Mouse (Mus musculus) frontal cortex, adult 2 months (tissue): ENCODE results near the gene Jak2. TPM values are rescaled to one million over a fixed set of nuclear protein-coding genes. Genes with fewer than 3 reads are reported as not detected.

Experiments used
- DNase-seq, 2 experiments: peaks; one replicate each; pipeline ENCODE4 v3.0.0; 2022; ENCODE audit warnings: low spot score in 1 of 2; ENCODE audit errors: extremely low spot score in 1 of 2
- polyA plus RNA-seq: library from polyadenylated mRNA; depleted of rRNA; stranded (reverse); fragments of >200 nt; gene quantifications from 2 replicates; pipeline ENCODE4 v1.2.3, GENCODE M21; 2012

Jak2 gene
- polyA plus RNA-seq, 1 experiment: 26.6 TPM

GRCm38 (mm10) chr19:29251958-29252801, 552 bp downstream of the Jak2 start:
- DNase-seq: peak in 1 of 2 experiments; percentile 60

GRCm38 (mm10) chr19:29252831-29253545, 1.4 kb downstream of the Jak2 start:
- peak in 1 of 2 experiments; percentile 36 for DNase-seq

- DNase-seq: peak; percentile 75 to 92
These were observed 2.1 kb downstream of the Jak2 start for GRCm38 (mm10) chr19:29253728-29254127.

GRCm38 (mm10) chr19:29254671-29255070, 3.0 kb downstream of the Jak2 start:
- DNase-seq: no peak

- DNase-seq: no peak
These were observed 3.8 kb downstream of the Jak2 start for GRCm38 (mm10) chr19:29255327-29256027.

GRCm38 (mm10) chr19:29261638-29262037, 10.0 kb downstream of the Jak2 start:
- no peak for DNase-seq

GRCm38 (mm10) chr19:29263492-29263891, 11.9 kb downstream of the Jak2 start:
- no peak for DNase-seq

- peak in 1 of 2 experiments; percentile 54 for DNase-seq
These were observed 13.9 kb downstream of the Jak2 start for GRCm38 (mm10) chr19:29265538-29265937.

- DNase-seq: no peak
These were observed 15.6 kb downstream of the Jak2 start for GRCm38 (mm10) chr19:29267075-29267868.

- DNase-seq: no peak
These were observed 17.2 kb downstream of the Jak2 start for GRCm38 (mm10) chr19:29268788-29269321.

GRCm38 (mm10) chr19:29270226-29270625, 18.6 kb downstream of the Jak2 start:
- DNase-seq: no peak

- peak; percentile 56 to 82 for DNase-seq
These were observed 19.5 kb downstream of the Jak2 start for GRCm38 (mm10) chr19:29271147-29271578.

- DNase-seq: no peak
These were observed 20.6 kb downstream of the Jak2 start for GRCm38 (mm10) chr19:29272011-29272809.

GRCm38 (mm10) chr19:29276414-29276813, 24.8 kb downstream of the Jak2 start:
- DNase-seq: no peak

- no peak for DNase-seq
These were observed 27.4 kb downstream of the Jak2 start for GRCm38 (mm10) chr19:29278944-29279587.

- peak in 1 of 2 experiments; percentile 54 for DNase-seq
These were observed 33.8 kb downstream of the Jak2 start for GRCm38 (mm10) chr19:29285451-29285869.

GRCm38 (mm10) chr19:29287863-29288262, 36.2 kb downstream of the Jak2 start:
- DNase-seq: no peak

GRCm38 (mm10) chr19:29291532-29291931, 39.9 kb downstream of the Jak2 start:
- no peak for DNase-seq

GRCm38 (mm10) chr19:29292546-29292945, 40.9 kb downstream of the Jak2 start:
- DNase-seq: no peak
